Mouse (Mus musculus) midbrain, embryonic 16.5 days (tissue): Measurements from ENCODE around the gene Mrpl35. TPM values are rescaled to one million over a fixed set of nuclear protein-coding genes. Genes with fewer than 3 reads are reported as not detected.
A peak's percentile ranks its signal among the peaks of the same experiment; 100 is the strongest.

Source experiments
- ATAC-seq: fragments of 200-750 bp; cut with Nextera tagmentation; 2 replicates; pipeline ENCODE4 v1.8.0; 2017; ENCODE audit warnings: moderate TSS enrichment
- H3K27ac ChIP-seq: fragments of 300-500 bp; sonication (generic); 2 replicates; pipeline ENCODE4 v1.5.1; 2014; ENCODE audit warnings: mild to moderate bottlenecking, low read length, mixed read lengths
- H3K27me3 ChIP-seq: fragments of 300-500 bp; sonication (generic); 2 replicates; pipeline ENCODE4 v1.6.1; 2014; ENCODE audit warnings: low read depth, low read length, mixed read lengths; ENCODE audit not compliant: control insufficient read depth, insufficient read depth
- H3K36me3 ChIP-seq: fragments of 300-500 bp; sonication (generic); 2 replicates; pipeline ENCODE4 v1.6.1; 2014; ENCODE audit warnings: mild to moderate bottlenecking, low read length, moderate library complexity, mixed read lengths; ENCODE audit not compliant: control insufficient read depth, insufficient read depth
- H3K4me1 ChIP-seq: fragments of 300-500 bp; sonication (generic); 2 replicates; pipeline ENCODE4 v1.6.1; 2014; ENCODE audit warnings: mild to moderate bottlenecking, low read length, mixed read lengths; ENCODE audit not compliant: control insufficient read depth, insufficient read depth
- H3K4me2 ChIP-seq: fragments of 300-500 bp; sonication (generic); 2 replicates; pipeline ENCODE4 v1.6.1; 2014; ENCODE audit warnings: mild to moderate bottlenecking, low read length, mixed read lengths
- H3K4me3 ChIP-seq: fragments of 300-500 bp; sonication (generic); 2 replicates; pipeline ENCODE4 v1.5.1; 2014; ENCODE audit warnings: low read depth, mild to moderate bottlenecking, low read length, moderate library complexity, mixed read lengths
- H3K9ac ChIP-seq: fragments of 300-500 bp; sonication (generic); 2 replicates; pipeline ENCODE4 v1.6.1; 2014; ENCODE audit warnings: low read depth, low read length, mixed read lengths
- H3K9me3 ChIP-seq: fragments of 300-500 bp; sonication (generic); replicated peaks from 2 replicates; pipeline ENCODE4 v1.6.1; 2014; ENCODE audit warnings: mild to moderate bottlenecking, low read length, mixed read lengths; ENCODE audit not compliant: control insufficient read depth, poor library complexity, severe bottlenecking
- WGBS: fragments of 180-500 bp; shearing (Covaris S2); extraction: QIAGEN DNeasy Blood & Tissue Kit; methylation state at CpG from one replicate; pipeline ENCODE4 v1.1.7; 2014; 5-methylcytosine and 5-hydroxymethylcytosine counted together
- polyA plus RNA-seq: library from polyadenylated mRNA; unstranded; fragments of >200 nt; fragmentation: Nextera tagmentation; extraction: Ambion mirVana; gene quantifications from 2 replicates; pipeline ENCODE4 v1.2.1, GENCODE M21; 2015

Gene Mrpl35
- polyA plus RNA-seq, 1 experiment from 2014 or later = 39.4 TPM

GRCm38 (mm10) chr6:71804061-71804829, 22.5 kb downstream of the Mrpl35 start:
- no peaks in the 10 kb centered on the region for H3K9me3 ChIP-seq
- peak; percentile 88 for ATAC-seq
- WGBS = 26% methylated on average over 12 of the region's 12 CpGs
- no peak overlapping the region for H3K9ac ChIP-seq
- no peak overlapping the region for H3K27ac ChIP-seq
- no peak overlapping the region for H3K4me3 ChIP-seq
- no peaks in the 10 kb centered on the region for H3K4me1 ChIP-seq
- no peaks in the 10 kb centered on the region for H3K27me3 ChIP-seq
- no peak overlapping the region for H3K4me2 ChIP-seq
- H3K36me3 ChIP-seq = peaks cover 10% of the 10 kb centered on the region; the same call in 1 of the 2 replicates

DNA sequence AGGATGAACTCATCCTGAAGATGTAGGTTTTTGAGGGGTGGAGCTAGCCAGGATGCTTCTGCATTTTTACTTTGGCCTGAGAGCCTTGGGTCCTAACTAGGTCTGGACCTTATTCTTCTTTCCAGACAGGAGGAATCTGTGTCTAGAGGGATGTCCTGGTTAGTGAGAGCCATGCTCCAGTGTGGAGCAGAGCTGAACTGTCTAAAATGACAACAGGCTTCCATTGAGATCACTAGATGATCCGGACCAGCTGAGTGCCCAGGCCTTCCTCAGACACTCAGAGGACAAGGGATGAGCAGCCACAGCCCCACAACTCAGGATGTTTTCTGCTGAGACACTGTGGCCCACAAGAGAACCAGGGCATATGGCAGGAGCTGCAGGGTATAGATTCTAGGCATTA, 23.2 kb downstream of the Mrpl35 start:
- WGBS = 90% methylated on average over 1 of the region's 1 CpGs
- Histone ChIP-seq H3K4me1 (no peaks in the 10 kb centered on the region), H3K27me3 (no peaks in the 10 kb centered on the region), H3K9me3 (no peaks in the 10 kb centered on the region), H3K9ac (no peak overlapping the region), H3K36me3 (peaks cover 9% of the 10 kb centered on the region; the same call in 1 of the 2 replicates), H3K4me3 (no peak overlapping the region), H3K27ac (peak overlapping the region; percentile 19; the same call in 1 of the 2 replicates), H3K4me2 (no peak overlapping the region)
- ATAC-seq = peak; percentile 22; the same call in 1 of the 2 replicates

DNA sequence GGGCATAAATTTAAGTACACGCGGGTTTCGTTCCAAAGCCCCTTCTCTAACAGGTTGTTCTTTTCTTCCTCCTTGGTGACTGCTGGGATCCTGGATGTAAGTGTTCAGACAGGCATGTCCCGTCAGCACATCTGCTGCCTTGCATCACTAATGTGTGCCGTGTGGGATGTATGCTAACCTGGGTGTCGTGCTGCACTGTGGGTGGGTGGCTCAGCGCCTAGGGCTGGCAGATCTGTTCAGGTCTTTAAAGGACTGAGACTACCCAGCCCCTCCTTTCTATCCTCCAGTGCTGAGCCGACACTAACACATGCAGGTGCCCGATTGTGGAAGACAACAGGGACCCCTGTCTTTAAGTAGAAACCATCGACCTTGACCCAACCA, 25.1 kb downstream of the Mrpl35 start:
- no peaks in the 10 kb centered on the region for H3K4me1 ChIP-seq
- H3K4me3 ChIP-seq = no peak overlapping the region
- H3K27me3 ChIP-seq = no peaks in the 10 kb centered on the region
- no peak overlapping the region for H3K9ac ChIP-seq
- peak; percentile 26; the same call in 1 of the 2 replicates for ATAC-seq
- no peak overlapping the region for H3K4me2 ChIP-seq
- no peak overlapping the region for H3K27ac ChIP-seq
- H3K36me3 ChIP-seq = peaks cover 8% of the 10 kb centered on the region; the same call in 1 of the 2 replicates
- WGBS = 65% methylated on average over 10 of the region's 10 CpGs
- no peaks in the 10 kb centered on the region for H3K9me3 ChIP-seq

DNA sequence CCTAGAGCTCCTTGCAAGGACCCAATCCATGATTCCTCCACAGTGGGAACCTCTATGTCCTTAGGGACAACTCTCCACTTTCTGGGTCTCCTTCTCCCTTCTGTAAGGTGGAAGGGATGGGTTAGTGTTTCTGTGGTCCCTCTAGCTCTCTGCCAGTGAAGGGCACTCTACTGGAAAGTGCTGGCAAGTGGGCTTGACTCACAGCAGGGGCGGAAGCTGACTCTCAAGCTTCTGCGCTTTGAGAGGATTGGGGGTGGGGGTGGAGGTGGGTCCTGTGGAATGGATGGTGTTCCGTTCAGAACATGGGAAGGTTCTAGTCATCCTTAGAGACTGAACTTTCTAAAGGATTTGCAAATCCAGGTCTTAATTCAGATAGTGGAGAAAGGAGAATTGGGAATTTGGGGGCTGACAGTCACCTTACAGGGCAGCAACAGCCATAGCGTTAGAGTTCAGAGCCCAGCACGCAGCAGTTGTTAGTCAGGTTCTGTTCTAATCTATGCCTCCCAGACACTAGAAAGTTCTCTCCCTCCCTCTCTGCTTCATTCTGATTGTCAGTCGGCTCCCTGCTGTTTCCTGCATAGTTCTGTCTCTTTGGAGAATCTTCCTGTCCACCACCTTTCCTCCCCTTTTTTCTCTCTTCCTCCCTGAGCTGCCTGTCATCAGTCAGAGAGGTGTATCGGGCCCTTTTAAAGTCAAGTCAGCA, 25.6 kb downstream of the Mrpl35 start:
- Histone ChIP-seq H3K27ac (no peak overlapping the region), H3K9ac (no peak overlapping the region), H3K36me3 (peaks cover 12% of the 10 kb centered on the region; the same call in 1 of the 2 replicates), H3K4me1 (no peaks in the 10 kb centered on the region), H3K4me3 (no peak overlapping the region), H3K27me3 (no peaks in the 10 kb centered on the region), H3K4me2 (no peak overlapping the region), H3K9me3 (no peaks in the 10 kb centered on the region)
- no peak for ATAC-seq
- WGBS = 54% methylated on average over 7 of the region's 7 CpGs

DNA sequence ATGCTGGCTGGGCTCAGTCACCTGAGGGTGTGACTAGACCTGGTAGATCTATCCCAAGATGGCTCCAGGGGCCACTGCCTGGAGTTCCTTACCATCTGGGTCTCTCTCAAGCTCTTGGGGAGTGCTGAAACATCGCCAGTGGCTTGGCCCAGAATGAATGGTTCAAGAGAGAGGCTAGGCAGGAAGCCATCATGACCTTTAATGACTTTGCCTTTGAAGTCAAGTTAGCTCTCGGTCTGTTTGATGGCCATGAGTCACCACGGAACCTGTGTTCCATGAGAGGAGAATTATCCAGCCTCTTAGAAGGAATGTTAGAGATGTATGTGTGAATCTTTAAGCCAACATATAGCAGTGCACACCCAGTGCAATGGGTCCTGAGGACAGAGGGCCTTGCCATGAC, 27.4 kb downstream of the Mrpl35 start:
- Histone ChIP-seq H3K27me3 (no peaks in the 10 kb centered on the region), H3K4me1 (no peaks in the 10 kb centered on the region), H3K36me3 (peaks cover 16% of the 10 kb centered on the region; the same call in 1 of the 2 replicates), H3K4me3 (no peak overlapping the region), H3K4me2 (no peak overlapping the region), H3K27ac (no peak overlapping the region), H3K9ac (no peak overlapping the region), H3K9me3 (no peaks in the 10 kb centered on the region)
- WGBS = 85% methylated on average over 3 of the region's 3 CpGs
- no peak for ATAC-seq

DNA sequence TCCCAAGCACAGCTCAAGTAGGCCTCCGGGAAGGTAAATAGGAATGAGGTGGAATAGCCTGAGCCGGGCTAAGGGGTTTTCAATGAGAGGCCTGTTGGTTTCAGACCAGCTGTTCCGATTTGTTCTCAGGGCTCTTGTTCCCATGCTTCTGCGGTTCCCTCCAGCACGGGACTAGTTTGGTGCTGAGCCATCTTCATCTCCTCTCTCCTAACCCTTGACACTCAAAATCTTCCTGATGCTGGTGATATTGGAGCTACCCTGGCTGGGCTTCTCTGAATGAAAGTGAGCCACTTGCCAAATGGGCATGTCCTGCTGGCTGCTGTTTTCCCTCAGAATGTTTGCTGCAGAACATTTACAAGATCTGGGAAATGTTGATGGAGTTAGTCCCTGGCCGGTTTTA, 35.0 kb downstream of the Mrpl35 start:
- ATAC-seq = no peak
- Histone ChIP-seq H3K9me3 (no peaks in the 10 kb centered on the region), H3K27me3 (no peaks in the 10 kb centered on the region), H3K9ac (no peak overlapping the region), H3K4me1 (no peaks in the 10 kb centered on the region), H3K27ac (no peak overlapping the region), H3K4me3 (no peak overlapping the region), H3K36me3 (peaks cover 13% of the 10 kb centered on the region; the same call in 1 of the 2 replicates), H3K4me2 (no peak overlapping the region)
- WGBS = 83% methylated on average over 6 of the region's 6 CpGs

- no peak overlapping the region for H3K4me2 ChIP-seq
- no peak overlapping the region for H3K4me3 ChIP-seq
- WGBS = 78% methylated on average over 9 of the region's 9 CpGs
- H3K9me3 ChIP-seq = no peaks in the 10 kb centered on the region
- no peaks in the 10 kb centered on the region for H3K27me3 ChIP-seq
- no peak overlapping the region for H3K9ac ChIP-seq
- H3K27ac ChIP-seq = no peak overlapping the region
- H3K4me1 ChIP-seq = no peaks in the 10 kb centered on the region
- no peak for ATAC-seq
- peaks cover 11% of the 10 kb centered on the region for H3K36me3 ChIP-seq
Observed at GRCm38 (mm10) chr6:71788348-71788747, 38.4 kb downstream of the Mrpl35 start.

GRCm38 (mm10) chr6:71783165-71783564, 43.6 kb downstream of the Mrpl35 start:
- WGBS = 83% methylated on average over 5 of the region's 5 CpGs
- peaks cover 24% of the 10 kb centered on the region for H3K36me3 ChIP-seq
- no peaks in the 10 kb centered on the region for H3K9me3 ChIP-seq
- no peak overlapping the region for H3K9ac ChIP-seq
- H3K4me2 ChIP-seq = no peak overlapping the region
- H3K27me3 ChIP-seq = no peaks in the 10 kb centered on the region
- no peak overlapping the region for H3K4me3 ChIP-seq
- no peak overlapping the region for H3K27ac ChIP-seq
- ATAC-seq = no peak
- H3K4me1 ChIP-seq = no peaks in the 10 kb centered on the region

DNA sequence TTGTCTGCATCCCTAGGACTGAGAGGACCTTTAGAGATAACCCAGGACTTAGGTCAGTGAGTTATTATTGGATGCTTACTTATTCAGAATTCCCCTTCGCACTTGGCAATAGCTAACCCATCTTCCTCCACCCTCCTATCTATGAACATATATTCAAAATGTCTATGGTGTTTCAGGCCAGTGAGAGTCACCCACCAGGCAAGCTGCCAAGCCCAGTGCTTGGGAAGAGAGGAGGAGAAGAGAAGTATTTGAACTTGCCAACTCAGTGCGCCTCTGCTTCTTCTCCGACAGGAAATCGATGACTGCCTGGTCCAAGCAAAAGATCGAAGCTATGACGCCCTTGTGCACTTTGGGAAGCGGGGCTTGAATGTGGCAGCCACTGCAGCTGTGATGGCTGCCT, 46.3 kb downstream of the Mrpl35 start:
- 96% methylated on average over 7 of the region's 7 CpGs for WGBS
- Histone ChIP-seq H3K4me1 (no peaks in the 10 kb centered on the region), H3K36me3 (peaks cover 30% of the 10 kb centered on the region), H3K4me2 (no peak overlapping the region), H3K9ac (no peak overlapping the region), H3K9me3 (no peaks in the 10 kb centered on the region), H3K27ac (no peak overlapping the region), H3K4me3 (no peak overlapping the region), H3K27me3 (no peaks in the 10 kb centered on the region)
- no peak for ATAC-seq
